Mouse (Mus musculus) embryonic facial prominence, embryonic 11.5 days (tissue): Measurements from ENCODE around the gene Pip5kl1. TPM values are rescaled to one million over a fixed set of nuclear protein-coding genes. Genes with fewer than 3 reads are reported as not detected.

ENCODE experiments used
- ATAC-seq: fragments of 200-750 bp; cut with Nextera tagmentation; replicated peaks from 2 replicates; pipeline ENCODE4 v1.8.0; 2017; ENCODE audit warnings: low read depth; ENCODE audit not compliant: insufficient number of reproducible peaks, low FRiP score, low TSS enrichment
- DNase-seq: peaks from one replicate; pipeline ENCODE4 v3.0.0-alpha.2; 2015; ENCODE audit warnings: low spot score
- H3K27ac ChIP-seq: fragments of 300-500 bp; sonication (generic); replicated peaks from 2 replicates; pipeline ENCODE4 v1.5.1; 2014; ENCODE audit warnings: mild to moderate bottlenecking, low read depth, low read length, control low read depth
- H3K27me3 ChIP-seq: fragments of 300-500 bp; sonication (generic); 2 replicates; pipeline ENCODE4 v1.6.1; 2014; ENCODE audit warnings: mild to moderate bottlenecking, low read length, moderate library complexity, mixed read lengths; ENCODE audit not compliant: control insufficient read depth, insufficient read depth
- H3K36me3 ChIP-seq: fragments of 300-500 bp; sonication (generic); replicated peaks from 2 replicates; pipeline ENCODE4 v1.6.1; 2014; ENCODE audit warnings: low read depth, mild to moderate bottlenecking, low read length, moderate library complexity, mixed read lengths; ENCODE audit not compliant: control insufficient read depth, insufficient read depth
- H3K4me1 ChIP-seq: fragments of 300-500 bp; sonication (generic); 2 replicates; pipeline ENCODE4 v1.6.1; 2014; ENCODE audit warnings: low read length, mixed read lengths; ENCODE audit not compliant: control insufficient read depth, insufficient read depth
- H3K4me2 ChIP-seq: fragments of 300-500 bp; sonication (generic); 2 replicates; pipeline ENCODE4 v1.6.1; 2014; ENCODE audit warnings: low read depth, mild to moderate bottlenecking, control low read depth, low read length, moderate library complexity
- H3K4me3 ChIP-seq: fragments of 300-500 bp; sonication (generic); 2 replicates; pipeline ENCODE4 v1.5.1; 2014; ENCODE audit warnings: low read depth, low read length, control low read depth
- H3K9ac ChIP-seq: fragments of 300-500 bp; sonication (generic); replicated peaks from 2 replicates; pipeline ENCODE4 v1.6.1; 2014; ENCODE audit warnings: mild to moderate bottlenecking, control low read depth, low read length
- H3K9me3 ChIP-seq: fragments of 300-500 bp; sonication (generic); replicated peaks from 2 replicates; pipeline ENCODE4 v1.6.1; 2016; ENCODE audit warnings: mild to moderate bottlenecking, low read length, inconsistent platforms, mixed read lengths; ENCODE audit not compliant: control insufficient read depth
- WGBS: fragments of 180-500 bp; shearing (Covaris S2); extraction: QIAGEN DNeasy Blood & Tissue Kit; methylation state at CpG from one replicate; pipeline ENCODE4 v1.1.7; 2014; 5-methylcytosine and 5-hydroxymethylcytosine counted together
- polyA plus RNA-seq: library from polyadenylated mRNA; unstranded; fragments of >200 nt; fragmentation: Nextera tagmentation; extraction: Ambion mirVana; gene quantifications from 2 replicates; pipeline ENCODE4 v1.2.1, GENCODE M21; 2014

The Pip5kl1 gene
- polyA plus RNA-seq, 1 experiment from 2014 or later, result 3.3 TPM

DNA sequence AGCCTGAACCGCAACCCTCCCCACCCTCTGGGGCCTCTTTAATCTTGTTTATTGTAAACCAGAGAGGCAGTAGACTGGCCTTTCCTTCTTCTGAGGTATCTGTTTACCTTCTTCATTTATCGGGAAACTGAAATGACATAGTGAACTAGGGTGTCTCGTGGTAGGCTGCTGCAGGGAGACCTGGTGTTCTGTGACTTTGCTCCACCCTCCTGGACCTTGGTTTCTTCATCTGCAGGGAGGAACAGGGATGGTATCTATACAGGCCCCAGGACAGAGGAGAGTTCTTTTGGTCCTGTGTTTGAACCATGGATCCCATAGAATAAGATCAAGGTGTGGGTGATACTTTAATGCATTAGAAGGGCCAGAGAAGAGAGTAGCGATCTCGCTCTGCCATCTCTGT is 23.4 kb upstream of the Pip5kl1 start:
- H3K4me3 ChIP-seq, result no peak overlapping the region
- ATAC-seq (no peak), DNase-seq (no peak)
- H3K9me3 ChIP-seq, result no peaks in the 10 kb centered on the region
- H3K4me2 ChIP-seq, result no peak overlapping the region
- H3K27me3 ChIP-seq, result no peaks in the 10 kb centered on the region
- WGBS, result 77% methylated on average over 5 of the region's 5 CpGs
- no peak overlapping the region for H3K27ac ChIP-seq
- no peak overlapping the region for H3K9ac ChIP-seq
- peaks cover 5% of the 10 kb centered on the region for H3K4me1 ChIP-seq
- H3K36me3 ChIP-seq, result no peaks in the 10 kb centered on the region

DNA sequence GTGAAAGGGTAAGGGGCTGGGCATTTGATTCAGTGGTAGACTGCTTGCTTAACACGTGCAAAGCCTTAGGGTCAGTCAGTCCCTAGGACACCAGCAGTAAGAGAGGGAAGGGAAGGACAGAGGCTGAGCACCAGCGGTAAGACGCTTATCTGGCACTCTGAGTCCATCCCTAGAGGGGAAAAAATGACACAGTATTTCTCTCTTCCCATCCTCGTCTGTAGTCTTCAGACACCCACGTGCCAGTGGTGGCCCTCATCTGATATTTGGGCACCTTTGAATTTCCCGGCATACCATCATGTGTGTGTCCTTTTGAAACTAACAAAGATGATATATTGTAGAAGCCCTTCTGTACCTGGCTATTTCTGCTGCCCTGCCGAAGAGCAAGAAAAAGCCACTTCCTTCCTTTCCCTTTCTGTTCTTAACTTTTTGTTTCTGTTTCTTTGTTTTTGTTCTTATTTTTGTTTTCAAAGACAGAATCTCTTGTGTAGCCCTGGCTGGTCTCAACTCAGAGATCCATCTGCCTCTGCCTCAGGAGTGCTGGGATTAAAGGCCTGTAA is 20.9 kb upstream of the Pip5kl1 start:
- Histone ChIP-seq H3K4me1 (peaks cover 5% of the 10 kb centered on the region), H3K4me2 (no peak overlapping the region), H3K27ac (no peak overlapping the region), H3K9me3 (no peaks in the 10 kb centered on the region), H3K4me3 (no peak overlapping the region), H3K9ac (no peak overlapping the region), H3K36me3 (no peaks in the 10 kb centered on the region), H3K27me3 (no peaks in the 10 kb centered on the region)
- DNase-seq (no peak), ATAC-seq (no peak)
- 84% methylated on average over 7 of the region's 7 CpGs for WGBS

DNA sequence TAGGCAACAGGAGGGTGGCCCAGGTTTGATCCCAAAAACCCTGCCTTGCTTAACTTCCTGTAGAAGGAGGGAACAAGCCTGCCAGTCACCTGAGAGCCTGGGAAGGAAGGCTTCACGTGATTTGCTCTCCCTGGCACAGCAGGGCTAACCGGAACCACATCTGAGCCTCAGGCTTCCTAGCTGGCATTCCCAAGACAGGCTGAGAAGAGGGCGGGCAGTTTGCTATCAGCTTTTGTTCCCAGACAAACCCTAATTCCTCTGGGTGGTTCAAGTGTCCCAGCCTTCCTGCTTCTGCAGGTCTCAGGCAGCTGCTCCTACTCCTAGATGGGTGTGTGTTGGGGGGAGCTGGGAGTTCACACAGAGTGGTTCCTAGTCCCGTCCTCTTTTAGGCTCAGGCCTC is 19.1 kb upstream of the Pip5kl1 start:
- Histone ChIP-seq H3K9me3 (no peaks in the 10 kb centered on the region), H3K9ac (no peak overlapping the region), H3K4me2 (no peak overlapping the region), H3K36me3 (no peaks in the 10 kb centered on the region), H3K4me1 (no peaks in the 10 kb centered on the region), H3K4me3 (no peak overlapping the region), H3K27me3 (no peaks in the 10 kb centered on the region), H3K27ac (peak overlapping the region; percentile 41; the same call in 1 of the 2 replicates)
- ATAC-seq (no peak), DNase-seq (peak; percentile 34)
- 28% methylated on average over 4 of the region's 4 CpGs for WGBS

DNA sequence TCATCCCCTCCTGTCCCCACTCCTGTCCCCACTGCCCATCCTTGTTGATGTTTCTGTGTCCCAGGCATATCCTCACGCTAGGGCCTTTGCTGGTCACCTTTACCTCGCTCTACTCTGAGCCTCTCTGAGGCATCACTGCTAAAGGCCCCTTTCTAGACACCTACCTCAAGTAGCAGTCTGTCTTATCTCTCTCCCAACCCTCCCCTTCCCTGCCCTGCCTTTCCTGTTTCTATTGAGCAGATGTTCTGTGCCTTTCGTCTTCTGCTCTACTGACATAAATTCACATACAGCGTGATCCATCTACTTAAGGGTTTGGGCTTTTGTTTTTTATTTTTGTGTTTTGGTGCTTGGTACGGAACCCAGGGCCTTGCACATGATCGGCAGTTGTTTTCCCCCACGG is 18.6 kb upstream of the Pip5kl1 start:
- Histone ChIP-seq H3K4me1 (no peaks in the 10 kb centered on the region), H3K9ac (no peak overlapping the region)
- WGBS, result 74% methylated on average over 7 of the region's 7 CpGs

DNA sequence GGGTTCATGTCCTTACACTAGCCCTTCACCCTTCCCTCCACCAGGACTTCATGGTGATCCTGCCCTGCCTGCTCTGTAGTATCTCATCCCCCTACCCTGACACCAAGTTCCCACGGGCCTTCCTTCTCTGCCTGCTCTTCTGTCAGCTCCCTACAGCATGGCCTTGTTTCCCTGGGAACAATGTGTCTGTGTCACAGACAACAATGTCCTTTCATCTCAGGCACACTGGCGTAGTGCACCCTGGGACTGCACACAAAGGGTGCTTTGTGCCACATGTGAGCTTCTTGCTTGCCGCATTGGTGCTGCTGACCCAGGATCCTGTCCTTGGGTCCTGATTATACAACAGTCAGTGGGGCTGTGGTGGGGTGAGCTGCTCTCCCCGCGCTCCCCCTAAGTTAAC is 15.0 kb upstream of the Pip5kl1 start:
- Histone ChIP-seq H3K4me3 (no peak overlapping the region), H3K36me3 (peaks cover 6% of the 10 kb centered on the region), H3K4me2 (no peak overlapping the region), H3K9me3 (no peaks in the 10 kb centered on the region), H3K27ac (no peak overlapping the region), H3K4me1 (no peaks in the 10 kb centered on the region), H3K9ac (no peak overlapping the region), H3K27me3 (no peaks in the 10 kb centered on the region)
- peak; percentile 85 for ATAC-seq
- 26% methylated on average over 5 of the region's 5 CpGs for WGBS
- no peak for DNase-seq

More for the DNA sequence above, 18.6 kb upstream of the Pip5kl1 start:
- DNase-seq (no peak), ATAC-seq (no peak)
- Histone ChIP-seq H3K9me3 (no peaks in the 10 kb centered on the region), H3K36me3 (no peaks in the 10 kb centered on the region), H3K4me2 (no peak overlapping the region; the same call in 1 of the 2 replicates), H3K4me3 (no peak overlapping the region), H3K27me3 (no peaks in the 10 kb centered on the region), H3K27ac (peak overlapping the region; percentile 41; the same call in 1 of the 2 replicates)

DNA sequence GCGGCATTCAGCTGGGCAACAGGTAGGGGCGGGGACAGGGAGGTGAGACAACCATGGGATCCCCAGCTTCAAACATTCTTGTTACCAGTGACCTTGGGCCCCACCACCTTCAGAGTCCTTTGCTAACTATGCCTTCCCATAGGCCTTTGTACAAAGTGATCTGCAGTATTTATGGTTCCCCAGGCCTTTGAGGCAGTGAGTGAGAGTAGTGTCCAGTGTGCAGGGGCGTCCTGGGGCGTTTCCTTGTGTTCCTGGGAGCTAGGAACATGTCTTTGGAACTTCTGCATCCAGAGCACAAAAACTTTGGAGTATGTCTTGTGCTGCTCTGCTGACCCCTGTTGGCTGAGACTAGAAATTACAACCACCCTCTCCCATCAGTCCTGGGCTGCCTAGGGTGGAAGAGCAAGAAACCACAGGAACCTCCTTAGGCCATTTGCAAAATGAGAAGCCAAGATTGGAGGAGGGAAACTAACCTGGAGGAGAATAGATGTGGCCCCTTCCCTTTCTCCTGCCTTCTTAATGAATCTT is 8.0 kb upstream of the Pip5kl1 start:
- Histone ChIP-seq H3K9me3 (no peaks in the 10 kb centered on the region), H3K4me1 (no peaks in the 10 kb centered on the region), H3K27me3 (no peaks in the 10 kb centered on the region), H3K9ac (no peak overlapping the region), H3K4me3 (no peak overlapping the region), H3K36me3 (peaks cover 18% of the 10 kb centered on the region), H3K4me2 (no peak overlapping the region), H3K27ac (no peak overlapping the region)
- whole genome bisulfite sequencing, result 38% methylated on average over 4 of the region's 4 CpGs
- DNase-seq (peak; percentile 82), ATAC-seq (no peak)

DNA sequence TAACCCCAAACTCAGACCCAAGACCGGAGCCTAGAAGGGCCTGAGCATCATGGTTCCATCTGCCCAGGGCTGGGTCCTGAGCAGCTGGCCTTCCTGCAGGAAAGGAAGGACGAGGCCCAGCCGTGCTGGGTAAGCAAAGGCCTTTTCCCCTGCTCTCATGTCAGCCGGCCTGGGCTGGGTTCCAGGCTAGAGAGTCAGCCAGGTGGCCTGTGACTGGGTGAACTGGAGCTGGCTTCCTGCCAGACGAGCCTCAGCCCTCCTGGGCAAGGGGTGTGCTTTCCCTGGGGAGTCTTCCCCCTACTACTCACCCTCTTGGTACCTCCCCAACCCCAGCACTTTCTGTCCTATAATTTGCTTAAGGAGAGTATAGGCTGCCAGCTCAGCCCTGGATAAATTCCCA is 6.4 kb upstream of the Pip5kl1 start:
- Histone ChIP-seq H3K4me1 (no peaks in the 10 kb centered on the region), H3K9me3 (no peaks in the 10 kb centered on the region), H3K27me3 (no peaks in the 10 kb centered on the region), H3K4me2 (no peak overlapping the region), H3K4me3 (no peak overlapping the region), H3K36me3 (peaks cover 18% of the 10 kb centered on the region), H3K9ac (no peak overlapping the region), H3K27ac (no peak overlapping the region)
- DNase-seq (no peak), ATAC-seq (no peak)
- 81% methylated on average over 5 of the region's 5 CpGs for WGBS

DNA sequence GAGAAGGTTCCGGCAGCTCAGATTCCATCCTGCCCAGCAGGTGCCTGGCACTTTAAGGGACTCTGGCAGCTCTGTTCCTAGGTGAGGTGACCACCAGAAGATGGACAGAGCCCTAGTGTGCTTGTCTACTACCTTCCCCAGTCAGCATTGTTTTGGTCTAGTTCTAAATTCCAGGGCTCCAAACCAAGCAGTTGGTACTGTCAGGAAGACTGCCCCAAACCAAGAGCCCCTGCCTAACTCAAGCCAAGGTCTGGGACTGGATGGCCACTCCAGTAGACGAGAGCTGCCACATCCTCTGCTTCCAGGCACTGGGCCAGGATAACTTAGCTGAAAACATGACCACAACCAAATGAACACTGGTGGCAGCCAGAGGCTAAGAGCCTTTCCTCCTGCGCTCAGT is 5.7 kb upstream of the Pip5kl1 start:
- whole genome bisulfite sequencing, result 92% methylated on average over 3 of the region's 3 CpGs
- Histone ChIP-seq H3K9me3 (no peaks in the 10 kb centered on the region), H3K4me3 (no peak overlapping the region), H3K27me3 (no peaks in the 10 kb centered on the region), H3K27ac (no peak overlapping the region), H3K4me1 (no peaks in the 10 kb centered on the region), H3K4me2 (no peak overlapping the region), H3K36me3 (peaks cover 15% of the 10 kb centered on the region), H3K9ac (no peak overlapping the region)
- ATAC-seq (no peak), DNase-seq (no peak)
